Mouse (Mus musculus) heart, adult 18-20 months (tissue): ENCODE data around the gene Fezf1. TPM values are rescaled to one million over a fixed set of nuclear protein-coding genes. Genes with fewer than 3 reads are reported as not detected.

ENCODE experiments used
- DNase-seq, 2 experiments: peaks; one replicate each; pipeline ENCODE4 v3.0.0; 2021 to 2022; ENCODE audit warnings: mixed read lengths in 1 of 2
- long read RNA-seq, 2 experiments: library from polyadenylated mRNA; stranded (forward); transcript quantifications; one replicate each; pipeline ENCODE4 v2.0.0; 2021
- total RNA-seq, 2 experiments: library from RNA; stranded (reverse); gene quantifications; 2 replicates each; pipeline ENCODE4 v1.2.3; 2021

Gene Fezf1
- total RNA-seq, result not detected
- long read RNA-seq, experiment 1, result 0 reads
- long read RNA-seq, experiment 2, result 0 reads

DNA sequence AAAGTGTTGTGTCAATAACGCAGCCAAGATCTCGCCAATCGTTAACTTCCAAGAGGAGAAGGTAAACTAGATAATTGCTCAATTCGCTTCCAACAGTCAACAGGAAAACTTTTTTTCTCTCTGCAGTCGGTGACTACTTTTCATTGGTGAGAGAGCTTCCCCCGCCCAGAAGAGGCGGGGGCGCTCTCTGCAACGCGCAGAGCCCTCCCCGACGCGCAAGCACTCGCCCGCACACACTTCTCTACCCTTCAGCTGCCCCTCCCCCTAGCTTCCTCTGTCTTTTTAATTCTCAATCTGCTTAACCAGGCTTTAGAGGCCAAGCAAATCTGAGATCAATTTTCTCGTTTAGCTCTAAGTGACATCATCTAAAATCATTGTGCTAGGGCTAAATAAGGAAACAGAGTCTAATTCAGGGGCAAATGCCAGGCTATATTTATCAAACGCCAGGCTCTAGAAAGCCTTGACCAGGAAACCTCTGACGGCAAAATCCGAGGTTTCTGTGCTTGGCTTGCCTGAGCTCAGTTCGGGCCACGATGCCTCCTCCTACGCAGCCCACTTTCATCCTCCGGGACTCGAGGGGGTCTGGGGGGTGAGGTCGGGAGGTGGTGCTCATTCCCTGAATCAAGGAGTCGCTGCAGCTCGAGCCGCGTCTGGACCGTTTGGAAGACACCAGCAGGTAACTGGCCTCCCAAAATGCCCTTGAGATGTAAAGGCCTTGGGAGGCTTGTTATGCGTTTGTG lies at the start of gene Fezf1:
Fezf1 (minus strand) TSS at position 50 of the 740 bp plus-strand sequence.
- no peak for DNase-seq

DNA sequence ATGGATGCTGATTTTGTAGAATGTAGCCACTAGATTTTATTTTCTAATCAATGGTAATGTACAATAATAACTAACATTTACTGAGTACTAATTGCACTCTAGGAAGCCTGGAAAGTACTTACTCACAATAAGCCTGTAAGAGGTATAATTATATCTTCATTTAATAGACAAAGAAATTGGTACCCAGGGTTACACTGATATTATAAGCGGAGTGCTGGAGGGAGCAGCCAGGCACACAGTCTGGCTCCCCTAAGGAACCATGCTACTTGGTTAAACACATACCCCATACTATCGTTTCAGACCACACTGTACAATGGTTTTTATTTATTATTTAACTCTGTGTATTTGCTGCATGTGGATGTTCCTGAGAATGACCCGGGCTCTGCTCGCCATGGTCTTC lies 46.5 kb upstream of the Fezf1 start:
- no peak for DNase-seq

- DNase-seq, result no peak
Observed at GRCm38 (mm10) chr6:23288752-23289151, 40.6 kb upstream of the Fezf1 start.

DNA sequence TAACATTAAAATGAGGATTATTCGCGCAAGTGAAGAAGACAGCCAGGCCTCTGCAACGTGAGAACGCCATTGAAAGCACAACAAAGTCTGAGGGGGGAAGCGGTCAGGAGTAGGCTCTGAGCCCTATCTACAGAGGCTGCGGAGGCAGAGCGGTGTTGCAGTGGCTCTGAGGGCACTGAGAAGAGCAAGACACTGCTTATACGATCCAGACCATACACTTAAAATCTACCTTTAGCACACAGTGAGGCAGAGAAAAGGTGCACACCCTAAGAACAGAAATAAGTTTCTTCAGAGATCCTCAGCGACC lies 33.3 kb upstream of the Fezf1 start:
- no peak for DNase-seq

DNA sequence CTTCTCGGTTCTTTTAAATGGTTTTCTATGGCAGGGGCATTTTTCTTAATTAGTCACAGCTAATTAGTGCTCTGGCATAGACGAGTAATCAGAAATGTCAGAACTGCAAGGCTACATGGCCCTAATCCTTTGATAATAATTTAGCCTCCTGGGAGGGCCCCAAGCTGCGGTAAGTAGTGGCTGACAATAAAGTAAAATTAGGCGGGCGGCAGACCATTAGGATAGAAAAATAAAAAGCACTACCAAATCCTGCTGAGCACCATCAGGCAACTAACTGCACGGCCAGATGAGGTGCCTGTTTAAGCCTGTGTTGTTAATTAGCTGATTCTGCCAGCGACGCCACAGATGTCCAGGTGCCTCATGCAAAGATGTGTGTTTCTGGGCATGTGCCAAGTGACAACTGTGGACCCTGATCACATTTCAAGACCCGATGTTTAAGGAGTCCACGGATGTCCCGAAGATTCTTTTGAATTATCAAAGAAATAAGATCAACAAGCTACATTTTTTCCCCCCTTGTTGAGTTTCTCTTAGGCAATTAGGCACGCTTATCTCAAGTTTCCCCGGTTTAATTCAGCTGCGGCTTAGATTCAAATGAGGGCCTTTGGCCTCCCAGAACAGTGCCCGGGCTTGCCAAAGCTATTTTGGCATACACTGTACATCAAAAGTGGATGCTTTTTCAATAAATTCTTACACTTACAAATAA lies 32.8 kb upstream of the Fezf1 start:
- no peak for DNase-seq

DNA sequence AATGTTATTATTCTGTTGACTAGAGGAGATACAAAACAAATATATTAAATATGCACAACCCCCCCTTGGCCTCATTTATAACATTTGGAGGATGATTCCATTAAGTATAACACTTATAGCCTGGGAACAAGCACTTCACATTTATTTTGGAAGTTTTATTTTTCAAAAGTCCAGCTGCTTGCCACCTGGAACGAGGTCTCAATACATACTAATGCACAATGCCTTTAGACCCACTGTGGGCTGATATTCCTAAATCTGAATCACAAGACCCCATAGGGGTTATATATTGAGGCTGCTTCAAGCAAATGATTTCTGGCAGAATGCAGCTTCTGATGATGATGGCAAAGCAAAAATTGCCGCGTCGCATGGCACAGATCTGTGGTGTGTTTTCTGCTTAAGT lies 25.3 kb upstream of the Fezf1 start:
- DNase-seq, result no peak

- no peak for DNase-seq
Observed at GRCm38 (mm10) chr6:23272979-23273378, 24.8 kb upstream of the Fezf1 start.

- DNase-seq, result no peak
Observed at GRCm38 (mm10) chr6:23272542-23272941, 24.4 kb upstream of the Fezf1 start.

DNA sequence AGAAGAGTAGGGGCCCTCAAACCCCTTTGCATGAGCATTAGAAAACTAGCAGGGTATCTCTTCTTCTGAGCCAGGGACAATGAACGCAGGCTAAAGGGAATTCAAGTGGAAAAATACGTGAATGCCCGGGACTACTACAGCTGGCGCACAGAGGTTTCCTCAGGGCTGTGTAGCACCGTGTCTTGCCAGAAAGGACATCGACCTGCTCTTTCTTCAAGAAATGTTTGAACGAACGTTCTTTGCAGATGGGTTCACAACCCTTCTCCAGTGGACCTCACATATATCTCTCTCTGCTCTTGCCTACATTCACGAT lies 12.5 kb upstream of the Fezf1 start:
- DNase-seq, result no peak

- no peak for DNase-seq
Observed at GRCm38 (mm10) chr6:23260016-23260737, 12.0 kb upstream of the Fezf1 start.

GRCm38 (mm10) chr6:23257981-23258380 lies 9.8 kb upstream of the Fezf1 start:
- no peak for DNase-seq

- no peak for DNase-seq
Observed at GRCm38 (mm10) chr6:23255161-23255560, 7.0 kb upstream of the Fezf1 start.

DNA sequence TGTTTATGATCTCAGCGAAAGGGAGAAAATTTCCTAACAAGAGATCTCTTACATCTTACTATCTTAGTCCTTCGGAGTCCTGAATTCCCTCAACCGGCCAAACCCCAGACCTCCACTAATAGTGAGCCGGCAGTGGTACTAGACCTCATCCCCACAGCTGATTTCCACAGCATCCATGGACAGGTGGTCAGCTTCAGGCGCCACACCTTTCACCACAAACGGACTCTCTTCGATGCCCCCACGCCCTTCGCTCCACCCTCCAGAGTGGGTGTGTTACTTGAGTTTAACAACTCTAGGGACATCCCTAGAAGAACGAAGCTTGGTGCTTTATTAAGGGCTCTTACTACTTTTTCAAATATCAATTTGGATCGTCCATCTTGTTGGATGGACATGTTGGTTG lies 6.5 kb upstream of the Fezf1 start:
- DNase-seq, result no peak

- no peak for DNase-seq
Observed at GRCm38 (mm10) chr6:23253353-23254311, 5.5 kb upstream of the Fezf1 start.

- DNase-seq, result no peak
Observed at GRCm38 (mm10) chr6:23252196-23253135, 4.3 kb upstream of the Fezf1 start.

DNA sequence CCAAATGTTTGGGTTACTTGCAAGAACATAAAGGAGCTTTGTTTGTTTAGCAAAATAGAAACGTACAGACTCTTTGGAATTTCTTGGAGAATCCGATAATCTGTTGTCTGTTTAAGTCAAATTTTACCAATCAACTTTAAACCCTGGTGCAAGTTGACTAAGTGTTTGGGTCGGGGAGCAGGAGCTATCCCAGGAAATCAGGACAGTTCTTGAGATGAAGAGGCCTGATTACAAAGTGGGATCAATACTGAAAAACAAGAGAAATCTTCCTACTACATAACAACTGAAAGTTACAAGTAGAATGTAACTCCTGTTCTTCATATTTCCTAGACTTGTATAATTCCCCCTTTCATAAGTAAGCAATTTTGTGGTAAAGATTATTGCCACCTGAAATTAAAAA lies 3.3 kb upstream of the Fezf1 start:
- DNase-seq, result no peak

DNA sequence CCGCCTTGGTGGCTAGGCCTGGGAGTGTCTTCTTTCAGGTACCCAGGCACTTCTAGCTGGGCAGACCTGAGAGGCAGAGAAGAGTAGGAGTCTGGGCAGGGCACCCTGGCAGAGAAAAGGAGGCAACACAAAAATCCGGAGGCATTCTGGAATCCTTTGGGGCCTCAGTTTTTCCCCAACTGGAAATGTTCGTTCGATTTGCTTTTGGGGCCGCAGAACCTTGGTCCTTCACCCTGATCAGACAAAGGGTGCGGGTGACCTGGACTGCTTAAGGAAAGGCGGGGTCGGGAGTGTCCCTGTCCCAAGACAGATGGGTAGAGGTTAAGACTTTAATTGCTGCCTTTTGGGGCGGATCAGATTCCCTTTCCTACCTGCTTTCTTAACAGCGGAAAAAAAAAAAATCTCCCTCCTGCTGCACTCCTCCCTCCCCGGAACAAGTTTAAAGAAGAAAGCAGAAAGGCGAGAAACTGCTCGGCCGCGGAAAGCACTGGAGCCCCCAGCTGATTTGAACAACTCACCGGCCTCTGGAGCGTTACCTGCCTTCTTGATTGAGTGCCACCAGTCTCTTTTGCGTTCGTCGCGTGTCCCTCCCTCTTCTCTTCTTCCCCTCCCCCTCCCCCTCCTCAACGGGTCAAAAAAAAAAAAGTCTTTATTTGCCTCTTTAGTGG lies 2.3 kb upstream of the Fezf1 start:
- no peak for DNase-seq

DNA sequence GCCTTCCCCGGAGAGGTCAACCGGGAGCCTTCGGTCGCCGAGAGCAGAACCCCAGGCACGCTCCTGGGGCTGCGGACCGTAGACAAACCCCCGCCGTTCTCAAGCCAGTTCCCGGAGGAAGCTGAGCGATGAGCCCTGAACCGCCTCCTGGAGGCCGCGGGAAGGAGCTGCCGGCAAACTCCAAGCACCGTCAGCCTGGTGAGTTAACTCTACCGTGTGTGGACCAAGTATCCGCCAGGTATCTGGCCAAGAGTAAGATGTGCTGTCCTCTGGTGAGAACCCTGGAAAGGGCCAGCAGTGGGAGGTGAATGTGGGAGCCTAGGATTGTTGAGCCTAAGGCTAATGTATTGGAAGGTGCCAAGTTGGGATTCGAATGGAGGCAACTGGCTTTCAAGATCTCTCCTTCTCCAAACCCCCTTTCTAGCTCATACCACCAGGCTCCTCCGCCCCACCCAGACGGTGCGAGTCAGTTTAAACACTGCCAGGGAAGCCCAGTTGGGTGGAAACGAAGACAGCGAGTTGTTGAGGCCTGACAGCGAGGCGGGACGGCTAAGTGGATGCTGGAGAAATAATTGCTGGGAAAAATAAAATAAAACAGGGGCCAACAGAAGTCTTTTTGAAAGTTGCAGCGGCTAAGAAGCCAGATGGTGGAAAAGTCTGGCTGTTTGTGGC lies 1.6 kb upstream of the Fezf1 start:
- DNase-seq, result no peak

- DNase-seq, result no peak
Observed at GRCm38 (mm10) chr6:23249053-23249401, 865 bp upstream of the Fezf1 start.
